ENCODE assay signal across 8 mouse cellular contexts in genomic region chr10:57001723-57002110, GRCm38 (mm10).
DNase-seq lines count a peak whose midpoint lies in the region; ATAC-seq and TF ChIP-seq lines count a peak whose summit lies in the region.
"Had no signal": no experiment of that assay in that cellular context is flagged by ENCODE, and none has a peak within 500 bp of the region (broad histone marks: within the 10 kb centered on the region; RNA-seq: fewer than 3 reads in every experiment).

No protein-coding gene starts in this region.

- no peak for TF ChIP-seq POLR2A in CH12.LX (IDR thresholded peaks at IDR 0.05; ENCODE audit: low read depth, low read length)

- dilution Hi-C loops in CH12.LX (cut with MboI; ENCODE audit: extremely low pct_ligation_motif_present, extremely low pct_unique_long_range_greater_than_20kb, low sequenced_read_pairs), result no loop called here

- H3K4me1 ChIP-seq in intestine, embryonic 15.5 days (replicated peaks), result no peaks in the 10 kb centered on the region
- H3K4me1 ChIP-seq in intestine, embryonic 16.5 days (ENCODE audit: control insufficient read depth, insufficient read depth, low read length), result no peaks in the 10 kb centered on the region
- H3K4me1 ChIP-seq in CH12.LX (ENCODE audit: control insufficient read depth in 1 of 2, insufficient read depth in 2 of 2), result peaks cover 0 to 5% of the 10 kb centered on the region in 2 experiments; a peak in 1 of 4 replicates
- no peaks in the 10 kb centered on the region for H3K4me1 ChIP-seq in midbrain, embryonic 15.5 days

- in situ Hi-C loops in CH12.LX (cut with MboI; ENCODE audit: low pct_ligation_motif_present, low pct_unique_long_range_greater_than_20kb, low sequenced_read_pairs), result no loop called here

- no peak overlapping the region for H3K4me3 ChIP-seq in intestine, embryonic 15.5 days (replicated peaks)
- H3K4me3 ChIP-seq in intestine, embryonic 16.5 days (ENCODE audit: low read length), result no peak overlapping the region
- H3K4me3 ChIP-seq in CH12.LX (replicated peaks in 1 of 3; ENCODE audit: low read depth in 2 of 3, low read length in 2 of 3, poor library complexity in 1 of 3), result no peak overlapping the region
- H3K4me3 ChIP-seq in midbrain, embryonic 15.5 days, result no peak overlapping the region

- 64% methylated on average over 8 of the region's 8 CpGs for WGBS in intestine, embryonic 15.5 days
- 61% methylated on average over 8 of the region's 8 CpGs for whole genome bisulfite sequencing in intestine, embryonic 16.5 days
- 74% methylated on average over 8 of the region's 8 CpGs for WGBS in midbrain, embryonic 15.5 days

- no peaks in the 10 kb centered on the region for H3K36me3 ChIP-seq in intestine, embryonic 15.5 days
- no peaks in the 10 kb centered on the region for H3K36me3 ChIP-seq in intestine, embryonic 16.5 days (ENCODE audit: control insufficient read depth, insufficient read depth, low read length)
- H3K36me3 ChIP-seq in CH12.LX (replicated peaks in 1 of 2; ENCODE audit: control insufficient read depth in 1 of 2, insufficient read depth in 1 of 2, low read length in 1 of 2), result no peaks in the 10 kb centered on the region
- no peaks in the 10 kb centered on the region for H3K36me3 ChIP-seq in midbrain, embryonic 15.5 days (replicated peaks)

- TF ChIP-seq EP300 in CH12.LX (IDR thresholded peaks at IDR 0.05; ENCODE audit: low read length), result no peak

- no peak for ATAC-seq in intestine, embryonic 15.5 days
- no peak for ATAC-seq in intestine, embryonic 16.5 days
- 0 out of 2 replicates have a peak, but pooled peaks have one; percentile 3 for ATAC-seq in common myeloid progenitor, adult 5-6 weeks (replicated peaks; ENCODE audit: low read depth, poor library complexity, severe bottlenecking)
- ATAC-seq in midbrain, embryonic 15.5 days (replicated peaks), result peak; percentile 49

- H3K4me2 ChIP-seq in intestine, embryonic 15.5 days (replicated peaks), result 0 out of 2 replicates have a peak overlapping the region, but pooled peaks have one; percentile 8
- H3K4me2 ChIP-seq in intestine, embryonic 16.5 days (ENCODE audit: low read depth, low read length), result no peak overlapping the region
- H3K4me2 ChIP-seq in CH12.LX (ENCODE audit: insufficient read depth, low read depth, poor library complexity, severe bottlenecking), result peak overlapping the region; percentile 81; the same call in 1 of the 2 replicates
- peak overlapping the region; percentile 28 for H3K4me2 ChIP-seq in midbrain, embryonic 15.5 days

- no peak overlapping the region for H3K27ac ChIP-seq in intestine, embryonic 15.5 days
- no peak overlapping the region for H3K27ac ChIP-seq in intestine, embryonic 16.5 days (ENCODE audit: low read length)
- H3K27ac ChIP-seq in CH12.LX (ENCODE audit: insufficient read depth, low read depth), result no peak overlapping the region
- H3K27ac ChIP-seq in midbrain, embryonic 15.5 days, result no peak overlapping the region

- H3K9ac ChIP-seq in intestine, embryonic 15.5 days, result no peak overlapping the region
- H3K9ac ChIP-seq in intestine, embryonic 16.5 days (ENCODE audit: low read depth, low read length), result no peak overlapping the region
- no peak overlapping the region for H3K9ac ChIP-seq in CH12.LX (ENCODE audit: insufficient read depth, low read depth)
- no peak overlapping the region for H3K9ac ChIP-seq in midbrain, embryonic 15.5 days

- no peak for TF ChIP-seq CTCF in CH12.LX (conservative IDR thresholded peaks at IDR 0.05 in 1 of 2, IDR thresholded peaks at IDR 0.05 in 1 of 2; ENCODE audit: low read depth in 2 of 2, low read length in 2 of 2)

- no peaks in the 10 kb centered on the region for H3K27me3 ChIP-seq in intestine, embryonic 15.5 days (replicated peaks)
- no peaks in the 10 kb centered on the region for H3K27me3 ChIP-seq in intestine, embryonic 16.5 days (replicated peaks; ENCODE audit: control insufficient read depth, insufficient read depth, low read length)
- no peaks in the 10 kb centered on the region for H3K27me3 ChIP-seq in CH12.LX (replicated peaks)
- H3K27me3 ChIP-seq in midbrain, embryonic 15.5 days (replicated peaks), result no peaks in the 10 kb centered on the region

- TF ChIP-seq RAD21 in CH12.LX (IDR thresholded peaks at IDR 0.05; ENCODE audit: low read depth, low read length), result no peak

- no peaks in the 10 kb centered on the region for H3K9me3 ChIP-seq in intestine, embryonic 15.5 days
- no peaks in the 10 kb centered on the region for H3K9me3 ChIP-seq in intestine, embryonic 16.5 days (ENCODE audit: control insufficient read depth, low read length)
- H3K9me3 ChIP-seq in CH12.LX (replicated peaks; ENCODE audit: low read length), result no peaks in the 10 kb centered on the region
- H3K9me3 ChIP-seq in midbrain, embryonic 15.5 days, result no peaks in the 10 kb centered on the region

- no peaks in the 10 kb centered on the region for H3K79me2 ChIP-seq in CH12.LX (replicated peaks; ENCODE audit: control insufficient read depth, extremely low read depth, insufficient read depth, poor library complexity, severe bottlenecking)

- DNase-seq in CH12.LX (ENCODE audit: extremely low read depth), result no peak
- no peak for DNase-seq in spleen, adult 12 weeks (ENCODE audit: low spot score)
- no peak for DNase-seq in ovary, adult 18-20 months (ENCODE audit: low spot score)
- DNase-seq: gastrocnemius, adult 2 months had no signal

TF ChIP-seq in CH12.LX, 34 proteins besides CTCF, POLR2A, EP300 and RAD21:
- TF ChIP-seq PAX5 (IDR thresholded peaks at IDR 0.05; ENCODE audit: low read length), result no peak
- no peak for TF ChIP-seq TCF12 (IDR thresholded peaks at IDR 0.05; ENCODE audit: low read depth, low read length)
- TF ChIP-seq ELF1 (IDR thresholded peaks at IDR 0.05; ENCODE audit: low read depth, low read length), result no peak
- no peak for TF ChIP-seq GABPA (IDR thresholded peaks at IDR 0.05; ENCODE audit: insufficient replicate concordance, low read depth, low read length)
- TF ChIP-seq CHD2 (IDR thresholded peaks at IDR 0.05; ENCODE audit: low read length), result no peak
- TF ChIP-seq MAFK (IDR thresholded peaks at IDR 0.05; ENCODE audit: insufficient replicate concordance, low read length), result no peak
- no peak for TF ChIP-seq MAX (IDR thresholded peaks at IDR 0.05; ENCODE audit: low read length)
- TF ChIP-seq SMC3 (IDR thresholded peaks at IDR 0.05; ENCODE audit: low read depth, low read length), result no peak
- no peak for TF ChIP-seq JUND (conservative IDR thresholded peaks at IDR 0.05; ENCODE audit: low read depth, low read length)
- no peak for TF ChIP-seq CHD1 (IDR thresholded peaks at IDR 0.05; ENCODE audit: low read depth, low read length)
- TF ChIP-seq NRF1 (IDR thresholded peaks at IDR 0.05; ENCODE audit: low read depth, low read length), result no peak
- no peak for TF ChIP-seq ZC3H11A (IDR thresholded peaks at IDR 0.05; ENCODE audit: low read depth, low read length)
- no peak for TF ChIP-seq KAT2A (IDR thresholded peaks at IDR 0.05; ENCODE audit: insufficient replicate concordance, low read length)
- no peak for TF ChIP-seq JUN (IDR thresholded peaks at IDR 0.05; ENCODE audit: insufficient read depth, low read depth, low read length)
- no peak for TF ChIP-seq MXI1 (IDR thresholded peaks at IDR 0.05; ENCODE audit: low read depth, low read length)
- TF ChIP-seq UBTF (IDR thresholded peaks at IDR 0.05; ENCODE audit: low read depth, low read length), result no peak
- no peak for TF ChIP-seq BHLHE40 (IDR thresholded peaks at IDR 0.05; ENCODE audit: low read depth, low read length)
- no peak for TF ChIP-seq USF1 (IDR thresholded peaks at IDR 0.05; ENCODE audit: low read depth, low read length)
- TF ChIP-seq E2F4 (IDR thresholded peaks at IDR 0.05; ENCODE audit: insufficient replicate concordance, low read depth, low read length), result no peak
- TF ChIP-seq ZKSCAN1 (IDR thresholded peaks at IDR 0.05; ENCODE audit: borderline replicate concordance, low read depth, low read length), result no peak

Comparison
In these comparisons a context has a peak if more than half of its experiments do, and no peak if none do; other contexts are left out.
1. ATAC-seq: peak in common myeloid progenitor, adult 5-6 weeks (single experiment) and midbrain, embryonic 15.5 days (single experiment); none in intestine, embryonic 15.5 days (single experiment) and intestine, embryonic 16.5 days (single experiment).